8 mouse cellular contexts compared by ENCODE assay signal in genomic region chr17:15830171-15830765, GRCm38 (mm10). TPM values are rescaled to one million over a fixed set of nuclear protein-coding genes. Genes with fewer than 3 reads are reported as not detected.
DNase-seq lines count a peak whose midpoint lies in the region; ATAC-seq and TF ChIP-seq lines count a peak whose summit lies in the region.

No protein-coding gene starts in this region.

- no peaks in the 10 kb centered on the region for H3K36me3 ChIP-seq in heart, embryonic 15.5 days
- no peaks in the 10 kb centered on the region for H3K36me3 ChIP-seq in neural tube, embryonic 12.5 days

- under 1% methylated on average over 33 of the region's 34 CpGs for WGBS in heart, embryonic 15.5 days
- WGBS in neural tube, embryonic 12.5 days: under 1% methylated on average over 34 of the region's 34 CpGs

- H3K27me3 ChIP-seq in heart, embryonic 15.5 days: peaks cover 9% of the 10 kb centered on the region; the same call in 1 of the 2 replicates
- H3K27me3 ChIP-seq in neural tube, embryonic 12.5 days (replicated peaks): no peaks in the 10 kb centered on the region

- H3K4me1 ChIP-seq in cortical plate, adult 2 months (ENCODE audit: control insufficient read depth, insufficient read depth, low read length): peaks cover 6% of the 10 kb centered on the region; the same call in 1 of the 2 replicates
- peaks cover 33% of the 10 kb centered on the region for H3K4me1 ChIP-seq in heart, embryonic 15.5 days (replicated peaks)
- peaks cover 5% of the 10 kb centered on the region for H3K4me1 ChIP-seq in neural tube, embryonic 12.5 days

- no peak for TF ChIP-seq POLR2A in cortical plate, adult 2 months (IDR thresholded peaks at IDR 0.05; ENCODE audit: extremely low read depth, insufficient read depth, low read length)

- H3K27ac ChIP-seq in cortical plate, adult 2 months (ENCODE audit: insufficient read depth, low read length): 0 out of 2 replicates have a peak overlapping the region, but pooled peaks have one; percentile 49
- peak overlapping the region; percentile 45 for H3K27ac ChIP-seq in heart, embryonic 15.5 days
- peak overlapping the region; percentile 88 for H3K27ac ChIP-seq in neural tube, embryonic 12.5 days

- DNase-seq in cerebellum, adult 11-12 months: peak; percentile 42
- no peak for DNase-seq in cerebellum, postnatal 36 days
- DNase-seq in kidney, postnatal 36 days: peak; percentile 17 to 37
- DNase-seq in frontal cortex, adult 2 months (ENCODE audit: extremely low spot score in 1 of 2, low spot score in 1 of 2): no peak
- no peak for DNase-seq in layer of hippocampus, postnatal 25 days (ENCODE audit: extremely low spot score in 1 of 2, low spot score in 1 of 2)

- no peaks in the 10 kb centered on the region for H3K9me3 ChIP-seq in heart, embryonic 15.5 days (replicated peaks)
- no peaks in the 10 kb centered on the region for H3K9me3 ChIP-seq in neural tube, embryonic 12.5 days

- TF ChIP-seq CTCF in cortical plate, adult 2 months (IDR thresholded peaks at IDR 0.05; ENCODE audit: extremely low read depth, insufficient read depth, low read length): no peak

- H3K4me3 ChIP-seq in cortical plate, adult 2 months (ENCODE audit: insufficient read depth, low read length): peak overlapping the region; percentile 40
- H3K4me3 ChIP-seq in heart, embryonic 15.5 days: peak overlapping the region; percentile 55
- peak overlapping the region; percentile 64 for H3K4me3 ChIP-seq in neural tube, embryonic 12.5 days

- no peak for ATAC-seq in heart, embryonic 15.5 days (replicated peaks; ENCODE audit: insufficient number of reproducible peaks, insufficient read depth, low FRiP score, low read depth)
- peak; percentile 7 for ATAC-seq in neural tube, embryonic 12.5 days (ENCODE audit: low FRiP score, low read depth)

- H3K4me2 ChIP-seq in heart, embryonic 15.5 days: peak overlapping the region; percentile 96
- peak overlapping the region; percentile 80 for H3K4me2 ChIP-seq in neural tube, embryonic 12.5 days (replicated peaks)

- H3K9ac ChIP-seq in heart, embryonic 15.5 days: peak overlapping the region; percentile 57
- H3K9ac ChIP-seq in neural tube, embryonic 12.5 days: peak overlapping the region; percentile 85

RNA-seq across cellular contexts. Expression of gene Rgmb, which starts 0.6 kb away (rescaled TPM):
- polyA plus RNA-seq in cortical plate, adult 2 months (2012; rRNA removed): 39.5 and 40.4 TPM in 2 replicates
- 8.0 and 11.3 TPM in 2 replicates for polyA plus RNA-seq in heart, embryonic 15.5 days (2015; fragmentation: Nextera tagmentation; extraction: Ambion mirVana)
- polyA plus RNA-seq in neural tube, embryonic 12.5 days (2016; fragmentation: Nextera tagmentation; extraction: Ambion mirVana): 132 and 145 TPM in 2 replicates
- 59.7 and 60.4 TPM in 2 replicates for polyA plus RNA-seq in frontal cortex, adult 2 months (2012; rRNA removed)
- 10 to 100 TPM; 87.5 to 89.2 TPM for total RNA-seq in layer of hippocampus, postnatal 25 days (2021)

Comparison
In these comparisons a context has a peak if more than half of its experiments do, and no peak if none do; other contexts are left out.
1. DNase-seq: peak in cerebellum, adult 11-12 months (single experiment) and kidney, postnatal 36 days (2 of 2); none in cerebellum, postnatal 36 days (0 of 2), frontal cortex, adult 2 months (0 of 2) and layer of hippocampus, postnatal 25 days (0 of 2).
2. Peak in every context shown above with its lines, with median percentiles within 50 percentile points of each other: H3K27ac ChIP-seq and H3K4me3 ChIP-seq.